In the genomic region with DNA sequence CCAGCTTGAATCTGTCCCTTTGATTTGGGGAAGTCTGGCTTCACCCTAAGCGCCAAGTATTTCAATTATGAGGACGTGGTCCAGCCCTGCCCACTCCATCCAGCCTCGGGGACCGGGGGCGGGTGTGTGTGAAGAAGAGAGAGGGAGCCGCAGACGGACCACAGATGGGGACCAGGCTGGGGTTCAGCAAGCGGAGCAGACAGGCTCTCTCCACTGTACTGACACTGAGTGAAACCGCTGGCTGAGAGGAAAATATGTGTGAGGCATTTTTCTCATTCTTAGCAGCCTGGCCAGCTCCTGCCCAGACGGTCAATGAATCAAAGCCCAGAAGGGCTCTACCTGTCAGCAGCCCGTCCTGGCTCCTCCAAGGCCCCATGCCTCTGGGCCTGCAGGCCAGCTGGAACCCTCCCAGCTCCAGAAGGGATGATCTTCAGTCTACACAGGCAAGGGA, we compare ENCODE assay signal across 12 mouse cellular contexts. TPM values are rescaled to one million over a fixed set of nuclear protein-coding genes. Genes with fewer than 3 reads are reported as not detected.
DNase-seq lines count a peak whose midpoint lies in the region; ATAC-seq lines count a peak whose summit lies in the region.
"Had no signal": no experiment of that assay in that cellular context is flagged by ENCODE, and none has a peak within 500 bp of the region (broad histone marks: within the 10 kb centered on the region; RNA-seq: fewer than 3 reads in every experiment).

No protein-coding gene starts in this region.

- WGBS in limb, embryonic 13.5 days, result 47% methylated on average over 11 of the region's 11 CpGs
- WGBS in liver, embryonic 11.5 days, result 62% methylated on average over 11 of the region's 11 CpGs

- H3K27ac ChIP-seq in limb, embryonic 13.5 days, result peak overlapping the region; percentile 48; the same call in 1 of the 2 replicates
- no peak overlapping the region for H3K27ac ChIP-seq in liver, embryonic 11.5 days (ENCODE audit: low read depth, low read length)

- H3K27me3 ChIP-seq in limb, embryonic 13.5 days, result peaks cover 1% of the 10 kb centered on the region; the same call in 1 of the 2 replicates
- peaks cover 2% of the 10 kb centered on the region; the same call in 1 of the 2 replicates for H3K27me3 ChIP-seq in liver, embryonic 11.5 days (replicated peaks; ENCODE audit: control insufficient read depth, insufficient read depth, low read length)

- H3K4me2 ChIP-seq in limb, embryonic 13.5 days (replicated peaks), result no peak overlapping the region
- H3K4me2 ChIP-seq in liver, embryonic 11.5 days, result no peak overlapping the region

- no peaks in the 10 kb centered on the region for H3K36me3 ChIP-seq in limb, embryonic 13.5 days
- no peaks in the 10 kb centered on the region for H3K36me3 ChIP-seq in liver, embryonic 11.5 days (ENCODE audit: control insufficient read depth, insufficient read depth, low read length)

- 0 out of 2 replicates have a peak overlapping the region, but pooled peaks have one; percentile 25 for H3K9ac ChIP-seq in limb, embryonic 13.5 days
- no peak overlapping the region for H3K9ac ChIP-seq in liver, embryonic 11.5 days (ENCODE audit: low read depth, low read length)

- DNase-seq in gastrocnemius, postnatal 10 days, result peak; percentile 59
- DNase-seq in gastrocnemius, adult 18-20 months (ENCODE audit: low spot score), result no peak
- peak; percentile 47 for DNase-seq in urinary bladder, postnatal 14 days (ENCODE audit: low spot score)
- DNase-seq in urinary bladder, postnatal 25 days (ENCODE audit: low spot score), result no peak
- DNase-seq in thymus, postnatal 0 days (ENCODE audit: low spot score), result no peak
- DNase-seq in liver, embryonic 11.5 days (ENCODE audit: low spot score), result no peak
- no peak for DNase-seq in thymus, postnatal 10 days (ENCODE audit: low spot score in 2 of 2)
- DNase-seq: adrenal gland, adult 8-10 months; cerebellum, postnatal 36 days; right cerebral cortex, adult 18-20 months had no signal

- no peaks in the 10 kb centered on the region for H3K9me3 ChIP-seq in limb, embryonic 13.5 days
- no peaks in the 10 kb centered on the region for H3K9me3 ChIP-seq in liver, embryonic 11.5 days (ENCODE audit: control insufficient read depth, low read length)

- peaks cover 21% of the 10 kb centered on the region for H3K4me1 ChIP-seq in limb, embryonic 13.5 days
- no peaks in the 10 kb centered on the region for H3K4me1 ChIP-seq in liver, embryonic 11.5 days (replicated peaks; ENCODE audit: control insufficient read depth, insufficient read depth, low read length)

- H3K4me3 ChIP-seq in limb, embryonic 13.5 days, result no peak overlapping the region
- H3K4me3 ChIP-seq in liver, embryonic 11.5 days (ENCODE audit: low read depth, low read length), result no peak overlapping the region

- ATAC-seq in limb, embryonic 13.5 days (ENCODE audit: low FRiP score, low read depth), result no peak; the same call in 1 of the 2 replicates
- ATAC-seq in liver, embryonic 11.5 days (replicated peaks; ENCODE audit: low FRiP score), result no peak

RNA-seq across cellular contexts. Expression of gene Lif, which starts 19.1 kb away (rescaled TPM):
- under 1 TPM; 0.47 to 0.77 TPM for total RNA-seq in gastrocnemius, postnatal 10 days (2021)
- total RNA-seq in gastrocnemius, adult 18-20 months (2021), result under 1 TPM; 0.11 to 0.21 TPM
- polyA plus RNA-seq in limb, embryonic 13.5 days (2015; fragmentation: Nextera tagmentation; extraction: Ambion mirVana), result 0.08 TPM in 2 replicates
- 0.49 and 0.65 TPM in 2 replicates for polyA plus RNA-seq in thymus, postnatal 0 days (2015; fragmentation: Nextera tagmentation; extraction: Ambion mirVana)
- polyA plus RNA-seq in liver, embryonic 11.5 days (2014; fragmentation: Nextera tagmentation; extraction: Ambion mirVana), result 0.06 TPM in 1 of 2 replicates, not detected in the other

RNA-seq across cellular contexts. Expression of gene Osm, which starts 40.2 kb away (rescaled TPM):
- total RNA-seq in gastrocnemius, postnatal 10 days (2021), result not detected
- not detected for total RNA-seq in gastrocnemius, adult 18-20 months (2021)
- 0.06 TPM in 1 of 2 replicates, not detected in the other for polyA plus RNA-seq in limb, embryonic 13.5 days (2015; fragmentation: Nextera tagmentation; extraction: Ambion mirVana)
- 2.1 and 2.6 TPM in 2 replicates for polyA plus RNA-seq in thymus, postnatal 0 days (2015; fragmentation: Nextera tagmentation; extraction: Ambion mirVana)
- 0.32 and 0.33 TPM in 2 replicates for polyA plus RNA-seq in liver, embryonic 11.5 days (2014; fragmentation: Nextera tagmentation; extraction: Ambion mirVana)
- total RNA-seq: left cerebral cortex, postnatal 10 days had no signal

RNA-seq across cellular contexts. Expression of gene Castor1, which starts 58.4 kb away (rescaled TPM):
- total RNA-seq in gastrocnemius, postnatal 10 days (2021), result 1 to 10 TPM; 5.9 to 6.9 TPM
- 1 to 10 TPM; 1.8 to 2.9 TPM for total RNA-seq in gastrocnemius, adult 18-20 months (2021)
- 4.5 and 4.7 TPM in 2 replicates for polyA plus RNA-seq in limb, embryonic 13.5 days (2015; fragmentation: Nextera tagmentation; extraction: Ambion mirVana)
- polyA plus RNA-seq in thymus, postnatal 0 days (2015; fragmentation: Nextera tagmentation; extraction: Ambion mirVana), result 37.9 and 45.8 TPM in 2 replicates
- 2.0 and 2.4 TPM in 2 replicates for polyA plus RNA-seq in liver, embryonic 11.5 days (2014; fragmentation: Nextera tagmentation; extraction: Ambion mirVana)

Comparison
In these comparisons a context has a peak if more than half of its experiments do, and no peak if none do; other contexts are left out.
1. DNase-seq: peak in gastrocnemius, postnatal 10 days (single experiment) and urinary bladder, postnatal 14 days (single experiment); none in gastrocnemius, adult 18-20 months (single experiment), urinary bladder, postnatal 25 days (single experiment), thymus, postnatal 0 days (single experiment), liver, embryonic 11.5 days (single experiment) and thymus, postnatal 10 days (0 of 2).